Comparison of ENCODE assay signal across 9 mouse cellular contexts in genomic region chr4:110128918-110129317, GRCm38 (mm10).
DNase-seq lines count a peak whose midpoint lies in the region; ATAC-seq lines count a peak whose summit lies in the region.
"Had no signal": no experiment of that assay in that cellular context is flagged by ENCODE, and none has a peak within 500 bp of the region (broad histone marks: within the 10 kb centered on the region; RNA-seq: fewer than 3 reads in every experiment).

No protein-coding gene starts in this region.

- peak; percentile 85 for DNase-seq in intestine, embryonic 14.5 days (ENCODE audit: low spot score)
- peak; percentile 54 for DNase-seq in adrenal gland, postnatal 25 days
- DNase-seq in embryonic facial prominence, embryonic 14.5 days (ENCODE audit: low spot score): peak; percentile 61
- DNase-seq in left cerebral cortex, postnatal 25 days (ENCODE audit: low spot score in 2 of 2): peak; percentile 82 to 86

- 9% methylated on average over 1 of the region's 1 CpGs for WGBS in intestine, embryonic 14.5 days
- WGBS in intestine, embryonic 16.5 days: 11% methylated on average over 1 of the region's 1 CpGs
- WGBS in embryonic facial prominence, embryonic 14.5 days: 5% methylated on average over 1 of the region's 1 CpGs
- 4% methylated on average over 1 of the region's 1 CpGs for WGBS in hindbrain, embryonic 15.5 days
- WGBS in neural tube, embryonic 12.5 days: 7% methylated on average over 1 of the region's 1 CpGs

- H3K4me1 ChIP-seq in intestine, embryonic 14.5 days (replicated peaks; ENCODE audit: control insufficient read depth, insufficient read depth, low read length): peaks cover 8% of the 10 kb centered on the region
- 0 out of 2 replicates have a peak, but pooled peaks cover under 1% of the 10 kb centered on the region for H3K4me1 ChIP-seq in intestine, embryonic 16.5 days (ENCODE audit: control insufficient read depth, insufficient read depth, low read length)
- peaks cover 7% of the 10 kb centered on the region for H3K4me1 ChIP-seq in embryonic facial prominence, embryonic 14.5 days (ENCODE audit: control insufficient read depth, insufficient read depth, low read length)
- H3K4me1 ChIP-seq in hindbrain, embryonic 15.5 days (replicated peaks): peaks cover 9% of the 10 kb centered on the region; the same call in 1 of the 2 replicates
- H3K4me1 ChIP-seq in neural tube, embryonic 12.5 days: peaks cover 20% of the 10 kb centered on the region
- H3K4me1 ChIP-seq: liver, embryonic 15.5 days had no signal

- H3K27ac ChIP-seq in intestine, embryonic 14.5 days (ENCODE audit: low read depth): no peak overlapping the region
- H3K27ac ChIP-seq in intestine, embryonic 16.5 days (ENCODE audit: low read length): no peak overlapping the region
- no peak overlapping the region for H3K27ac ChIP-seq in embryonic facial prominence, embryonic 14.5 days (replicated peaks; ENCODE audit: low read depth, low read length)
- peak overlapping the region; percentile 26; the same call in 1 of the 2 replicates for H3K27ac ChIP-seq in hindbrain, embryonic 15.5 days (replicated peaks)
- H3K27ac ChIP-seq in neural tube, embryonic 12.5 days: 0 out of 2 replicates have a peak overlapping the region, but pooled peaks have one; percentile 51
- H3K27ac ChIP-seq: liver, embryonic 15.5 days had no signal

- no peak overlapping the region for H3K4me2 ChIP-seq in intestine, embryonic 14.5 days (ENCODE audit: low read length)
- H3K4me2 ChIP-seq in intestine, embryonic 16.5 days (ENCODE audit: low read depth, low read length): no peak overlapping the region
- no peak overlapping the region for H3K4me2 ChIP-seq in embryonic facial prominence, embryonic 14.5 days (ENCODE audit: low read depth, low read length)
- H3K4me2 ChIP-seq in hindbrain, embryonic 15.5 days: no peak overlapping the region
- H3K4me2 ChIP-seq in neural tube, embryonic 12.5 days (replicated peaks): no peak overlapping the region
- H3K4me2 ChIP-seq: liver, embryonic 15.5 days had no signal

- no peaks in the 10 kb centered on the region for H3K27me3 ChIP-seq in intestine, embryonic 14.5 days (replicated peaks; ENCODE audit: control insufficient read depth, insufficient read depth, low read length)
- no peaks in the 10 kb centered on the region for H3K27me3 ChIP-seq in intestine, embryonic 16.5 days (replicated peaks; ENCODE audit: control insufficient read depth, insufficient read depth, low read length)
- no peaks in the 10 kb centered on the region for H3K27me3 ChIP-seq in embryonic facial prominence, embryonic 14.5 days (replicated peaks; ENCODE audit: control insufficient read depth, insufficient read depth, low read length)
- H3K27me3 ChIP-seq in hindbrain, embryonic 15.5 days: no peaks in the 10 kb centered on the region
- no peaks in the 10 kb centered on the region for H3K27me3 ChIP-seq in neural tube, embryonic 12.5 days (replicated peaks)
- H3K27me3 ChIP-seq: liver, embryonic 15.5 days had no signal

- H3K9me3 ChIP-seq in intestine, embryonic 14.5 days (ENCODE audit: control insufficient read depth, low read length): no peaks in the 10 kb centered on the region
- no peaks in the 10 kb centered on the region for H3K9me3 ChIP-seq in intestine, embryonic 16.5 days (ENCODE audit: control insufficient read depth, low read length)
- no peaks in the 10 kb centered on the region for H3K9me3 ChIP-seq in embryonic facial prominence, embryonic 14.5 days (ENCODE audit: control insufficient read depth, low read length)
- H3K9me3 ChIP-seq in hindbrain, embryonic 15.5 days: no peaks in the 10 kb centered on the region
- no peaks in the 10 kb centered on the region for H3K9me3 ChIP-seq in neural tube, embryonic 12.5 days
- H3K9me3 ChIP-seq: liver, embryonic 15.5 days had no signal

- no peak overlapping the region for H3K4me3 ChIP-seq in intestine, embryonic 14.5 days (ENCODE audit: low read depth, low read length)
- no peak overlapping the region for H3K4me3 ChIP-seq in intestine, embryonic 16.5 days (ENCODE audit: low read length)
- no peak overlapping the region for H3K4me3 ChIP-seq in embryonic facial prominence, embryonic 14.5 days (ENCODE audit: low read depth, low read length)
- H3K4me3 ChIP-seq in hindbrain, embryonic 15.5 days: no peak overlapping the region
- H3K4me3 ChIP-seq in neural tube, embryonic 12.5 days: no peak overlapping the region
- H3K4me3 ChIP-seq: liver, embryonic 15.5 days had no signal

- intact Hi-C loops in left cerebral cortex, postnatal 25 days (cut with DNase I): loop anchor here (5.0 kb wide), 1 partner anchor 158 kb away; no protein-coding TSS in a partner anchor

- no peak for ATAC-seq in intestine, embryonic 14.5 days (replicated peaks; ENCODE audit: low FRiP score, low TSS enrichment, low read depth)
- no peak for ATAC-seq in intestine, embryonic 16.5 days
- peak; percentile 48; the same call in 1 of the 2 replicates for ATAC-seq in embryonic facial prominence, embryonic 14.5 days (ENCODE audit: low read depth)
- peak; percentile 80 for ATAC-seq in hindbrain, embryonic 15.5 days (ENCODE audit: low FRiP score, low read depth)
- peak; percentile 82 for ATAC-seq in neural tube, embryonic 12.5 days (ENCODE audit: low FRiP score, low read depth)
- ATAC-seq in erythroblast, adult 5-6 weeks (replicated peaks; ENCODE audit: low FRiP score, poor library complexity, severe bottlenecking): no peak

- H3K9ac ChIP-seq in intestine, embryonic 14.5 days (ENCODE audit: low read length): no peak overlapping the region
- no peak overlapping the region for H3K9ac ChIP-seq in intestine, embryonic 16.5 days (ENCODE audit: low read depth, low read length)
- no peak overlapping the region for H3K9ac ChIP-seq in embryonic facial prominence, embryonic 14.5 days (ENCODE audit: low read depth, low read length)
- H3K9ac ChIP-seq in hindbrain, embryonic 15.5 days: no peak overlapping the region
- H3K9ac ChIP-seq in neural tube, embryonic 12.5 days: no peak overlapping the region
- H3K9ac ChIP-seq: liver, embryonic 15.5 days had no signal

- no peaks in the 10 kb centered on the region for H3K36me3 ChIP-seq in intestine, embryonic 14.5 days (ENCODE audit: control insufficient read depth, insufficient read depth, low read length)
- H3K36me3 ChIP-seq in intestine, embryonic 16.5 days (ENCODE audit: control insufficient read depth, insufficient read depth, low read length): no peaks in the 10 kb centered on the region
- no peaks in the 10 kb centered on the region for H3K36me3 ChIP-seq in embryonic facial prominence, embryonic 14.5 days (ENCODE audit: control insufficient read depth, insufficient read depth, low read length)
- no peaks in the 10 kb centered on the region for H3K36me3 ChIP-seq in hindbrain, embryonic 15.5 days
- H3K36me3 ChIP-seq in neural tube, embryonic 12.5 days: no peaks in the 10 kb centered on the region
- H3K36me3 ChIP-seq: liver, embryonic 15.5 days had no signal

Comparison
In these comparisons a context has a peak if more than half of its experiments do, and no peak if none do; other contexts are left out.
1. ATAC-seq: peak in embryonic facial prominence, embryonic 14.5 days (single experiment), hindbrain, embryonic 15.5 days (single experiment) and neural tube, embryonic 12.5 days (single experiment); none in intestine, embryonic 14.5 days (single experiment), intestine, embryonic 16.5 days (single experiment) and erythroblast, adult 5-6 weeks (single experiment).
2. H3K27ac ChIP-seq: peak in hindbrain, embryonic 15.5 days (single experiment) and neural tube, embryonic 12.5 days (single experiment); none in intestine, embryonic 14.5 days (single experiment), intestine, embryonic 16.5 days (single experiment) and embryonic facial prominence, embryonic 14.5 days (single experiment).
3. Peak in every context shown above with its lines, with median percentiles within 50 percentile points of each other: DNase-seq.